Mouse (Mus musculus) neural tube, embryonic 10.5 days (tissue): ENCODE measurements at regions not wholly inside any gene's neighbourhood (a gene's known extent, or its start where the extent isn't known, plus 50 kb on each side); places are given as distances from the start of the nearest gene placed in this dataset.

Experiments used
- DNase-seq: peaks from one replicate; pipeline ENCODE4 v3.0.0-alpha.2; 2017; ENCODE audit warnings: low spot score; ENCODE audit errors: extremely low spot score

DNA sequence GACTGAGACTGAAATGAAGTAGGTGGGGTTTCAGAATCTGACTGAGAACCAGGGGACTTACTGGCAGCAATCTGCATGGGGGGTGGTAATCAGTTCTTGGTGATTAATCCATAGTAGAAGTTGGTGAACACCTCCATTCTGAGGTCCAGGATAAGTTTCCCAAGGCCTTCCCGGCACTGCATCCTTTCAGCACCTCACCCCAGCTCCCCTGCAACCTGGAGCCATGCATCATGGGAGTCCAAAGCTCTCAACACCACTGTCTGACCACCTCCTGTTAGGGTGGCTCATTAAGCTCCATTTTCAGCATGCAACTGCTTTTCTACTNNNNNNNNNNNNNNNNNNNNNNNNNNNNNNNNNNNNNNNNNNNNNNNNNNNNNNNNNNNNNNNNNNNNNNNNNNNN, 157.0 kb downstream of the Cyp26b1 start:
- no peak for DNase-seq

DNA sequence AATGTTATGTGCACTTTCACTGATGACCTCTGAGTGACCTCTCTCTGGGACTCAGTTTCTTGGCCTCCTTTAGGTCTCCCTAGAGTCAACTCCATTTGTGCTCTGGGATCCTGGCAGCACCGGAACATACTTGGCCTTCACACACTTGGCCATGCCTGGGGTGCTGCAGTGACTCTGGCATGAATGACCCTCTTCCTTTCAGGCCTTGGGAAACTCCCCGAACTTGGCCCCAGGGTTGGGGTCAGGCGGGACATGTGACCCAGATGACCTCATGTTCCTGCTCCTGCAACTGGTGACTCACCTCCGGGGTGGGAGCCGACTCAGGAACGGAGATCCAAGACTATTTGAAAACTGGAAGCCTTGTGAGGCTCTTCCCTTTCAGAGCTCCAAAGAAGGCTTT, 159.2 kb downstream of the Cyp26b1 start:
- no peak for DNase-seq

DNA sequence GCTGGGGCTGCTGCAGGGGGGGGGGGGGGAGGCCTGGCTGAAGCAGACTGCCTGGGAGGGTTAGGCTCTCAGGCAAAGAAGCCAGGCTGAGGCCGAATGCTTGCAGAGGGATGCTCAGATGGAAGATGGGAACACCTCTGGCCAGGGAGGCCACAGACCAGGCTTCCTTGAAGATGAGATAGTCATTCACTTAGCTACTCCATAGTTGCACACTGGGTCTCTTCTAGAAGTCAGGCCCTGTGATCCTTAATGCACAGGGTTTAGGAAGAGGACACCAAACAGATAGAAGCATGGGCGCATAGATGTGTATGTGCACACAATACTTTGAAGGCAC, 162.1 kb downstream of the Cyp26b1 start:
- no peak for DNase-seq

DNA sequence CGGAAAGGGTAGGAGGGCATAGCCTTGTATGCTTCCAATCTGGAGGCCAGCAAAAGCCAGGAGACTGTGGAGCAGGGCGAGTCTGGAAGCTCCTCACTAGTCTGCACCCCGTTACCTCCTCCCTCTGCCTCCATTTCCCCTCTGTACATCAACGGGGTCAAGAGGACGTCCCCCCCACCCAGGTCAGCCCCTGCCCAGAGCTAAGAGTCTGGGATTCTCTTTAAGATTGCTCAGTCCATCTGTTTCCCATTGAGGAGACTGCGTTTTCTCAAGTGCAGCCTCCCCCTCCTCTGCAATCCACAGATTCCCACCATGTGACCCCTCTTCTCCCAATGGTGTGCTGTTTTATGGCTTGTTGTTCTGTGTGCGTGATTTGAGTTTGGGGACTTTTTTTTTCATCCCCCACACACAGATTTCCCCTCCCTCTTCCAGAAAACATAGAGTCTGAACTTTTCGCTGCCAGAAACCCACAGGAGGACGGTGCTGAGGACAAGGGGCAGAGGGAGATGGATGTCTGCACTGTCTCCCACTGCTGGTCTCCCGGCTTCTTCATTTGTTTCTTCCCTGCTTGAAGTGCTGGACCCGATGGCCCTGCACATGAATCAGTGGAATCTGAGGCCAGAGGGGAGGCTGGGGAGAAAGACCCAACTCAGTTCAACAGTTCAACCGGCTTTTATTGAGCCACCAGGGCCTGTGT, 162.6 kb downstream of the Cyp26b1 start:
- DNase-seq = peak; percentile 67

DNA sequence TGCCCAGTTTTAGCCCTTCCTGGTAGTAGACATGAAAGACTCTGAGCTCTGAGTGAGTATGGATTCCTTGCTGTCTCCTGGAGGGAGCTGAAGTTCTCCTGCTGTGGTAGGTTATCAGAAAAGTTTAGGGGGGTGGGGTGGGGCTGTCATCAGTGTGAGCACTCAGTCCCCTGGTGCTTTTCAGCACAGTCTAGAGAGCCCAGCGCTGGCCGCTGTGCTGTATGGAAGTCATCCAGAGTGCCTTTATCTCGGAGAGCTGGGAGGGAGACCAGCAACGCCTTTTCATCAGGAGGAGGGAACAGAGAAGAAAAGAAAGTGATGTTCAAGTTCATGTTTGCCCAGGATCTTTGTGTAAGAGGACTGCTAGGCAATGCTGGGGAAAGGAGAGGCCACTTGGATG, 163.6 kb downstream of the Cyp26b1 start:
- no peak for DNase-seq

DNA sequence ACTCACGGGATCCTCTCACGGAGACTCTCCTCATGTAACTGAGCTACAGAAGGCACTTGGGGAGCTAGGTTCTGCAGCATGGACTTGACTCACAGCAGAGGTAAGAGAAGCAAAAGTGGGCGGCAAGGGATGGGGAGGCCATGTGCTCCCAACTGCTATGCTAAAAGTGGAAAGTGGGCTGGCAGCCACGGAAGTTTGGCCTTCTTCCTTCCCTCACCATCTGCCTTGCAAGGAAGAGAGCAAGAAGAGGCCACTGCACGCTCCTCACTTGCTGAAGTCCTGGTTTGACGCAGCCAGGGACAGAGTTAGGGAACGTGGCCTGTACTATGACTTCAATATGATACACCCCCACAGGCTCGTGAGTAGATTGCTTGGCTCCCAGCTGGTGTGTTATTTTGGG, 164.5 kb downstream of the Cyp26b1 start:
- DNase-seq = no peak

DNA sequence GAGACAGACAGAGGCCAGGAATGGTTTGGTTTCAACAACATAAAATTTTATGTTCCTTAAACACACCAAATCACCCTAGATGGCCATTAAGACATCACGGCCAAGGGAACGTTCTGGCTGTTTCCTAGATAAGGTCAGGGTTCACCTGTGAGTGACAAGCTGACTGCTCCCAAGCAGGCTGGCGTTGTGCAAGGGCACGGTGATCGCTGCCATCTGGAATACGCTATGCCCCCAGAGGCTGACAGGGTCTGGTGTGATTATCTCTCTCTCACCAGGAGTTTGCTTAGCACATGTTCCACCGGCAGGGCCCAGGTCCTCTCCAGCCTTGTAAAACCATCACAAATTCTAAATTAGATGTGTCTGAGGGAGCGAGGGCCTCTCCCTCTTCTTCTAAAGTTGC, 167.0 kb downstream of the Cyp26b1 start:
- no peak for DNase-seq

DNA sequence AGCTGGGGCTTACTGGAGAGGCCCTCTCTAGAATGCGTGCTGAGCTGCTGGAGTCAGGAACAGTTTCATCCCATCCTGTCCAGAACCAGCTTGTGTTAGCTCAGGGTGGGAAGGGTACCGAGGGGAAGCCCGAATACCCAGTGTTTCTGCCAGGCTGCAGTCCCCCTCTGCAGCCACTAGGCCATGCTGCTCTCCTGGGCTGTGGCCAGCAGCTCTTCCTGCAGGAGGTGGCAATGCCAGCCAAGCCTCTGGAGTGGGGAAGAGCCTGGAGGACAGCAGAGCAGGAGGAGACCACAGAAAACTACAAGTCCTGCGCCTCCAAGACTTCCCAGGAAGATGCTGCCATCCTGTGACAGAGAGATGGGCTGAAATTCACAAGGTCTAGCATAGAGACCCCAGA, 167.9 kb downstream of the Cyp26b1 start:
- no peak for DNase-seq

DNA sequence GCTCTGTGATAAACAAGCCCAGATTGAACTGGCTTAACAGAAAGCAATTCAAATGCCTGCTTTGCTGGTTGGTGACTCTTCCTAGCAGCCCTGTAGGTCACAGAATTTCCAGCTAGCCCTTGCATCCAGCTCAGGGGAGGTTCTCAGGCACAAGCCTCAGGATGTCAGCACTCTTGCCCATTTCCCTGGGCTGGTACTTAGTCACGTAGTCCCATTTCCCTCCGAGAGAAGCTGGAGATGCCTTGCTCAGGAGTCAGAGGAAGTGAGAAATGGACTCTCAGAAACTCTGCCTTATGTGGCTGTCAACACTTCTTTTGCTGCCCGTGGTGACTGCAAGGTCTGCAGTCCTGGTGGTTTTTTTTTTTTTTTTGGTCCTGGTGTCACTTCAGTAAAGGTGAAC, 170.8 kb downstream of the Cyp26b1 start:
- no peak for DNase-seq

DNA sequence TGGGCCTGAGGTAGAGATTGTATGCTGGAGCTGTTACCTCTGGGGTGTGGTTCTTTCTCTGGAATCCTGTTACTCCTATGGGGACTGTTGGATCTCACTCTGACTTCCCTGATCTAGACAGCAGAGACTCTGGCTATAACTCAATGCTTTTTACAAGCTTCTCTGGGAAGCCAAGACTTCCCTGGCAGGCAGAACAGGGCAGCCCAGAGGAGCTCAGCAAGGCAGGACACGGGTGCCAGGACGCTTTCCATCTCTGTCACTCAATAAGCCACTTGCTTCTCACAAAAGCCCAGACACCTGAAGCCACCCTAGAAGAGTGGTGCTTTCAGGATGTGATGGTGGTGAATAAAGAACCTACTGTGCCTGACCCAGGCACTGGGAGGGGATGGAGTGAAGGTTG, 174.0 kb downstream of the Cyp26b1 start:
- no peak for DNase-seq

DNA sequence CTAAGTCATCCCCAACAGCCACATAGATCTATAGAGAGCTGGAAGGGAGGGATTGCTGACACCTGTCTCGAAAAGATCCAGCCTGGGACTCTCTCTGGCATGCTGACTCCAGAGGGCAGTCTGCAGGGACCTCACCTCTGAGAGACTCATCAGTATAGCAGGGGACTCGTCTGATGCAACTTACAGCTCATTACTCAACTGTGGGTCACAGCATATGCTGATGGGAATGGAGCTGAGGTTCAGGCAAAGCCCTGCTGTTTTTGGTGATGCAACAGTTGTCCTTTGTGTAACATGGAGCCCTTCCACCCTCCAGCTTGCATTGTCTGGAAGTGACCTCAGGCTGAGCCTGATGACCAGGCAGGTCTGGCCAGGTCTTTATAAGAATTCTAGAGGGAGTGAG, 174.4 kb downstream of the Cyp26b1 start:
- DNase-seq = no peak

DNA sequence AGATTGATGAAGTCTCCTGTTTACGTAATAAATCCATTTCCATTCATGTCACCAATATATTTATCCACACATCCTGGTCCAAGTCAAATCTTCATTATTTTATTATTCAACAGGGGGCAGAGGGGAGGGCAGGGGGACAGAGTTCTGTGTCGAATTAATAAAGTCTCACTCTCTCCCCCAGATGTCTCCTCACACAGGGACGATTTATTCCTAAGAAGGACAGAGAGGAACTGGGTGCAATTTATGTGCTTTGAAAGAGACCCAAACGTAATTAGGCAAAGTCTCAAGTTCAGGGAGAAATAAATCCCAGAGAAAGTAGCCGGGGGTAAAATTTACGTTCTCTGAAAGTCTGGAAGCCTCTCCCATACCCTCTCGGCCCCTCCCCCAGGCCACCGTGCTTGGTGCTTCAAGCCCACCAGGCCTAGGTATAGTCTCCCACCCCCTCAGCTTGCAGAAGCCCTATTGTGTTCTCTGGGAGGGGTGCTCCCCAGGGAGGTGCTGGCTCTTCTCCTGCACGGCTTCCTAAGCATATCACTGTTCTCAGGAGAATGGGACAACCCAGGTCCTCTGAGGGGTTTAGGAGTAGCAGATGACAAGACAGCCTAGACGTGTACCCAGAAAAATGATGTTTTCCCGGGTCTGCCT, 176.6 kb downstream of the Cyp26b1 start:
- DNase-seq = no peak

DNA sequence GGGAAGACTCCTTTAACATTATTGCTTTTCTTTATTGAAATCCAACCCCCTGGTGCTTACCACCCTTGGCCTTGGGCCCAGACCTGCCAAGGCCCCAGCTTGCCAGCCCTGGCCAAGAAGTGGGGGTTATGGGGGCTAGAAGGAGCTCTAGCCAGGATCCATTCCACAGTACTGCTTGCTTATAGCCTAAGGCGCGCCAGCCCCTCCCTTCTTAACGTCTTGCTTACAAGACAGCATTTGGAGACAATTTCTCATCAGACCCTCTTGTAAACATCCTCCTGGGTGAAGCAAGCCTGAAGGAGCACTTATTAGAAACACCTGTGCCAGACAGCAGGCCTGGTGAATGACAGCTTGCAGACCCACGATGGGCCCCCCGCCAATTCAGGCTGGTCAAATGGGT, 179.3 kb downstream of the Cyp26b1 start:
- no peak for DNase-seq

DNA sequence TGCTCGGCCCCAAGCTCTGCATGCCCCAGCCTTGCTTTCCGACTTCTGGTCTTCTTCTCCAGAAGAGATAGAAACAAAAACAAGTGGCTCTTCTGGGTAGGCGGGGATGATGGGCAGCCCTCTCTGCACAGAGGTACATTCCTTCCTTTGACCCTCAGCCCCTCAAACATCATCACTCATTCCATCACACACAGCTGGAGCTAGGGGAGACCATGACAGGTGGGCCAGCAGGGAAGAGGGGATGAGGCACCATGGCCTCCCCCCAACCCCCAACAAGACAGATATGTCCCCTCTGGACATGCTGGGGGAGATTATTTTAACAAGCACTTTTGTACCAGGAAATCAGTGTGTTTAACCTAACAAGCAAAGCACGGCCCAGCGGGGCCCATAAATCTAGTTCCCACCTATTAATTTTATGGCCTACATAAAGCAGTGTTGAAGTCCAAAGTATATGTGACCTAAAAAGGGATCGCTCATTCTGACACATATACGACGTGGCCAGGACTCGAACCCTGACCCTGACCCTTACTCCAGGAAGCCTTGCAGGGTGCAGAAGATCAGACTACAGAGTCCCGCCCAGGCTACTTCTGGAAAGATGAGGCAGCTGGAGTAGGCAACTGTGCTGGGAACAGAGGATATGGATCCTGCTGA, 183.7 kb downstream of the Cyp26b1 start:
- no peak for DNase-seq

DNA sequence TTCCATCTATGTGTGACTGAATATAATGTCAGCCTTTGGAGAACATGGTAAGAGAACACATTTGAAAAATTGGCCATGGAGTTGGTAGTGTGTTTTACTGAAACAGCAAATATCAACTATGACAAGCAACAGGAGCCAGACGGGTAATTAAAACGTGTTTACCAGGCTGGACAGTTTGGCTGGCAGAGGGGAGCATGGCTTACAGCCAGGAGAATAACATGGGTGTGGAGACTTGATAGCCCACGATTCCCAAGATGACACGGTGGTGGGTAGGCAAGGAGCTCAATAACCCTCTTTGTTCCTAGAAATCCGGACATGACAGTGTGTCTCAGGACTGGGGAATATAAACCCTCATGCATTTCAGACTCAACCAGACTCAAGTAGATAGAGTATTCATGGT, 185.2 kb downstream of the Cyp26b1 start:
- DNase-seq = no peak

DNA sequence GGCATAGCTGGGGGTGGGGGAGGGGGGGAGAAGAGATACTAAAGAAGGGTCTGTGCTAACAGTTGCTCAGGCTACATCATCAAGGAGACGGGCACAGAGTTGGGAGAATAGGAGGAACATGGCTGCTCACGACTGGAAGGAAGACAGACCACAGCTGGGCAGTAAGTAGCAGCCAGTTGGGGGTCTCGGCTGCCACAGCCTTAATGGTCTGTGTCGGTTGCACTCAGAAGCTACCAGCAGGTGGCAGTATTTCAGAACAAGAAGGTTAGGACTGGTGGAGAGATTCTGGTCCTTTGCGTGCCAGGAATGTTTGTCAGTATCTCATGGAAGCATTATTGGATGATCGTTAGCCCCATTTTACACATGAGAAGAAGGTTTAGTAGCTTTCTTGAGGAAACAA, 185.9 kb downstream of the Cyp26b1 start:
- peak; percentile 77 for DNase-seq

DNA sequence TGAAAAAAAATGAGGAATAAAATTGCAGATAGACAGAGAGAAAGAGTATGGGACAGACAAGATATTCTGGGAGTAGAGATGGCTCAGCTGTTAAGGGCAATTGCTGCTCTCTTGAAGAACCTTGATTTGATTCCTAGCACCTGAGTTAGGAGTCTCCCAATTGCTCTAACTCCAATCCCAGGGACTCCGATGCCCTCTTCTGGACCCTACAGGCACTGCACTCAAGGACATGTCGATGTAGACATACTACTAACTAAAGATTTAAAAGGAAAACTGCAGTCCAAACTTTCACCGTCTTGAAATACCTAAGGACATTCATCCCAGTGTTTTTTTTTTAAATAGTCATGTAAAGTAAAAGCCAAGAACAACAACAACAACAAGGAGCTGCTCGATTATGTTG, 189.0 kb downstream of the Cyp26b1 start:
- DNase-seq = no peak

DNA sequence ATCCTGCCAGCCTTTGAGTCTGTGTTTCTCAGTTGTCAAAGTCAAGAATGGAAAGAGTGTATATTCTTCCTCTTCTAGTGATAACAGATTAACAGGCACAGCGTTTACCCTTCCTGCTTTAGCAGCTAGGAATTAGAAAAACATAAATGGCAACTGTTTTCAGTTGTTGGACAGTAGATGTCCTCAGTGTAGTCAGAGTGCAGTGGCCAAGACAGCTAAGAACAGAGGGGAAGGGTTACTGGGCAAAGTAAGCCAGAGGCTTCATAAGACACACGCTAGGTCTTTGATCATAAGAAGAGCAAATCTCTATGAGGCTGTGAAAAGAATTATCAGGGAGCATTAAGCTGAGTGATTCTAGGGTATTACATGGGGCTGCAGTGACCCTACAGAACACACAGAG, 191.3 kb downstream of the Cyp26b1 start:
- DNase-seq = no peak

DNA sequence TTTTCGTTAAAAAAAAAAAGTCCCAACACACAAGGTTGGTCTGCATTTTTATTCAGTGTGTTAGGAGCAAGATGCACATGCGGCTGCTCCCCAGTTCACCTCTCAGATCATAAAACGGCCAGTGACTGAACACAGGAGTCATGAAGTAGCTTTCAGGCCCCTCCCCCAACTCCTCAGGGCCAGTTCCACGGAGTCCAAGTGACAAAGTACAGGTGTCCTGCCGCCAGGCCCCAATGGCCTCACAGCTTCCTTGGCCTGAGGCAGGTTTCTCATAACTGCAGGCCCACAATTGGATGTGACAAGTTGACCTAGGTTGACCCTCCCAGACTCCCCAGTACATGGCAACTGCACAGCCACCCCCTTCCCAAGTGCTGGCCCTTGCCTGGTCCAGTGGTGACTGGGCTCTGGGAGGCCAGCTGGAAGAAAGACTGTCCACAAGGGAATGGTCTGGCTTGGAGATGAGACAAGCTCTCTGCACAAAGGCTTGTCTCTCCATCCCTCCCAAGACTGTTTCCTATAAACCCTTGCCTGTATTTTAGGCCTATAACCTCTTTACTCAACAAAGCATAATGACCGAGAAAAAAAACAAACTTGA, 199.1 kb downstream of the Cyp26b1 start:
- DNase-seq = no peak

DNA sequence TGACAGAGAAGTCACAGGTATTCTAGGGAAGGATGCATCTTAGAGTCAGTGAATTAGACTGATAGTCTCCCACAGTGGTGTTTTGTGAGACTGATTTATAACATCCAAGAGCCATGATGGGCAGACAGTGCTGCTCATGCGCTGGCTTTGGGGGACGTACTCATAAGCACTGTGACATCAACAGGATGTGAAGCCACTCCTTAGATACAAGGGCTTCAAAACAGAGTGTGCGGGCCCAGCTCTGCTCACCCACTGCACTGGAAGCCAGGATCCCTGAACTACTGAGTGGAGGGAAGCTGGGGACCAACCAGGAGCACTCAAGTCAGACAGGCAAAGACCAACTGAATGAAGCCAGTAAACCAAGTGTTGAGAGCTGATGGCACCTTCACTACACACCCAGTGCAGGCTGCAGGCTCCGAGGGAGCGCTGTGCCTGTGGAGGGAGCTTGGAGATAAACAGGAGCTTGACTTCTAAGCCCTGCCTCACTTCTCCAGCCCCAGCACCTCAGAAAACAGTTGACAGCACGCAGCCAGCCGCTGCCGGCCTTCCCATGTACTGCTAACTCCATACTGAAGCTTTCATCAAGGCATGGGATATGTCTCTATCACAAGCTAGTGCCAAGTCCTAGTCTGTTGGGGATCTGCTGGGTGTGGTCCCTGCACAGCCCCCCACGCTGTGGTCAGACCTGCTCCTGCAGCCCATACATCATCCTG, 200.0 kb downstream of the Cyp26b1 start:
- no peak for DNase-seq

DNA sequence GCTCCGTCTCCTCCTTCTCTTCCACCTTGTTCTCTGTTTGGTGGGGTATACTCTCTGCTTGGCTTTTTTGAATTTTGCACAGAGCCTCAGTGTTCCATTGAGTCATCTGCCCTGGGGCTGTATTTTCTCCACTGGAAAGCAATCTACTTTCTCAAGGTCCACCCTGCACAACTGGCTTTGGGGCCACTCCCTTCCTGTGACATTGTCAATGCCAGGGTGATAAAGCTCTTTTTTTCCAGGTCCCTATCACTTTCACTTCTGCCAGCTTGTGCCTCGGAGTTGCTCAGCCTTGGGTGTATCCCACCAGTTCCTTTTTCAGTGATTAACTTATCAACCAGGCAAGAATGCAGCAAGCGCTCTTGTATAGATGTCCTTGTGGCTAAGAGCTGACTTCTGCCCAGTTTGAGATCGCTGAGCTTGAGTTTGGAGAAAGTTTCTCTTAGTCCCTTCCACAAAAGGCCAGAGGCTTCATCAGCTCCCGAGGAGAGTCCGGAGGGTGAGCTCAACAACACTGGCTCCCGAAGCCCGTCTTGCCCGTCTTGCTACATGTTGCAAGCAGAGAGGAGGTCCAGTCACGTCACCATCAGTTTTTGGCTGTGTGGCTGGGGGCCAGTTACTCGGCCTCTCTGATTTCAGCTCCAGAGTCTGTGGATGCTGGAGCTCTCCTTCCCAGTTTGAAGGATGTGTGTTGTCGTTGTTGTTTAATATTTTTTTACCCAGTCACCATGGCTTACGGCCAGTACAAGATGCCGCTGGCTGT, 200.8 kb downstream of the Cyp26b1 start:
- no peak for DNase-seq
